Mouse (Mus musculus): ENCODE measurements around the gene Tspan9.

- no peak for TF ChIP-seq POLR2A (IDR thresholded peaks at IDR 0.05; ENCODE audit: extremely low read depth, insufficient read depth, low read length)
- TF ChIP-seq CTCF (IDR thresholded peaks at IDR 0.05; ENCODE audit: low read depth, low read length): no peak
These were observed 169.8 kb downstream of the Tspan9 start for GRCm38 (mm10) chr6:127973553-127973952.
